Mouse (Mus musculus): ENCODE data around the gene Mrps2. TPM values are rescaled to one million over a fixed set of nuclear protein-coding genes. Genes with fewer than 3 reads are reported as not detected.
"Not testable (repeated sequence)": the region's sequence is repeated elsewhere in the genome, so short reads cannot be mapped to it uniquely, and the experiment has no call there.

Mrps2 gene
- total RNA-seq, 2 experiments from 2014 or later: 25.3 to 28.5 TPM

GRCm38 (mm10) chr2:28468486-28469225, 790 bp downstream of the Mrps2 start:
- DNase-seq: no peak
- intact Hi-C loops (cut with DNase I; ENCODE audit: low total_unique reads): no loop called here

- DNase-seq: no peak
- intact Hi-C loops (cut with DNase I; ENCODE audit: low total_unique reads): no loop called here
Measured at GRCm38 (mm10) chr2:28469461-28469860, 1.6 kb downstream of the Mrps2 start.

GRCm38 (mm10) chr2:28470591-28470990, 2.7 kb downstream of the Mrps2 start:
- intact Hi-C loops (cut with DNase I; ENCODE audit: low total_unique reads): no loop called here
- no peak for DNase-seq

DNA sequence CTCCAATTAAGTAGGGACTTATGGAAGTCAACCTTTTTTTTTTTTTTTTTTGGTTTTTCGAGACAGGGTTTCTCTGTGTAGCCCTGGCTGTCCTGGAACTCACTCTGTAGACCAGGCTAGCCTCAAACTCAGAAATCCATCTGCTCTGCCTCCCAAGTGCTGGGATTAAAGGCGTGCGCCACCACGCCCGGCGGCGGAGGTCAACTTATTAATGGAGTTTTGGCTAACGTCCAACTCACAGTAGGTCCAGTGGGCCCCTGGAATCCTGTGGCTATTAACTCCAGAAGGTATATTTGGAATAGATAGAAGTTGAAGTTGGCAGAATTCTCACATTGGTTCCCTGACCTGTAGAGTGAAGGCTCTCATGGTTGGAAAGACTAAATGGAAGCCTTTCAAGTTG, 4.1 kb downstream of the Mrps2 start:
- DNase-seq; intact Hi-C loops (cut with DNase I; ENCODE audit: low total_unique reads): not testable (repeated sequence)

DNA sequence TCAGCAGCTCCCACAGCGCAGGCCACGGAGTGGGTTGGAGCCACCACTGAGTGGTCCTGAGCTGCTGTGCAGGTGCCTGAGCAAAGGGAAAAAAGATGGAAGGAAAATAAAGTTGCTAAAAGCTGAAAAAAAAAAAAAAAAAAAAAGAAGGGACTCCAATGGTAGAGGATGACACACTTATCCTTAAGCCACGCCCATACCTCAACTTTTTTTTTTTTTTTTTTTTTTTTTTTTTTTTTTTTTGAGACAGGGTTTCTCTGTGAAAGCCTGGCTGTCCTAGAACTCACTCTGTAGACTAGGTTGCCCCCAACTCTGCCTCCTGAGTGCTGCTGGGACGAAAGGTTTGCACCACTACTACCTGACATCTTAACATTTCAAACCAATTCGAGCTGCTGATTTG, 10.1 kb downstream of the Mrps2 start:
- intact Hi-C loops (cut with DNase I; ENCODE audit: low total_unique reads); DNase-seq: not testable (repeated sequence)

- intact Hi-C loops (cut with DNase I; ENCODE audit: low total_unique reads): no loop called here
- no peak for DNase-seq
Measured at GRCm38 (mm10) chr2:28479208-28480204, 11.6 kb downstream of the Mrps2 start.

DNA sequence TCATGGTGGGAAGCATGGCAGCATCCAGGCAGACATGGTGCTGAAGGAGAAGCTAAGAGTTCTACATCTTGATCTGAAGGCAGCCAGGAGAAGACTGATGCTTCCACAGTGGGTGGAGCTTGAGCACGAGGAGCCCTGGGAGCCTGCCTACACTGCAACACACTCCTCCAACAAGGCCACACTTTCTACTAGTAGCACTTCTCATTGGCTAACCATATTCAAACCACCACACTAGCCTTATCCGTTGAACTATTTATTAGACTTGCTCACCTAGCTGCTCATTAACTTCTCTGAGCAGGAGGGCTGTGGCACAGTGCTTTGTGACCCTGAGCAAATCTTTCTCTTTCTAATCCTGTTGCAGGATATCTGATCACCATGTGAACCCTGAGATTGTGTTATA, 16.0 kb downstream of the Mrps2 start:
- intact Hi-C loops (cut with DNase I; ENCODE audit: low total_unique reads): no loop called here
- DNase-seq: no peak

GRCm38 (mm10) chr2:28494521-28494920, 26.7 kb downstream of the Mrps2 start:
- DNase-seq: no peak
- intact Hi-C loops (cut with DNase I; ENCODE audit: low total_unique reads): no loop called here

- no peak for DNase-seq
Measured at GRCm38 (mm10) chr2:28495207-28495756, 27.4 kb downstream of the Mrps2 start.

DNA sequence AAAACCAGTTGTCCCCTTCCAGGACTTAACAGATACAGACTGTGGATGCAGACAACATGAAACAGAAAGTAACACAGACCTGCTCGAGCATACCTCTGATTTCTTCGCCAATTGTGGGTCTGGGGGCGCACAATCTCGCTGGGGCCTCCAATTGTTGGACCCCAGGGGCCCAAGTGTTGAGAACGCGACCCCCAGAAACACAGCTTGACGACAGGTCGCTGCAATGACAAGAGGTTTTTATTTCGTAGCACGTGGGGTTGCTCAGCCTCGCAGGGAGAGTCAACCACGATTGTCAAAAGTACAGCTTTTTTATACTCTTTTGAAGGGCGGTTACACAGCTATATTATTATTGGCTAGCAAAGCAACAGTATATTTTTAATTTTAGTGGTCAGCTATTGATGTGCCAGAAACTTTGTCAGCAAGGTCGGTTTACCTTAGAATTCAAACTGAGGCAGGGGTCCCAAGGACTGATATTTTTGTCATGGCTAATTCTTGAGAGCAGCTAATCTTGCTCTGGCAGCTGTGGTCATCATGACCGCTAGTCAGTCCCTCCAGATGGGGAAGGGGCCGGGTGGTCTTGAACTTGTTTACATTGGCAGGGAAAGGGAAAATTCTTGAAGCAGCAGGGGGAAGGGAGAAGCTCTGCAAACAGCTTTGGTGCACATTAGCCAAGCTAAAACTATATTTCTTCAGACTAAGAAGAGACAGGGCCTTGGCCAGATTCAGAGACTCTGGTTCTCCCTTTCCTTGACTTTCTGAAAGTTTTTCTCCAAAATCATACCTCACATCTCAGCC, 28.1 kb downstream of the Mrps2 start:
- intact Hi-C loops (cut with DNase I; ENCODE audit: low total_unique reads): no loop called here

More at GRCm38 (mm10) chr2:28495207-28495756, 27.4 kb downstream of the Mrps2 start:
- intact Hi-C loops (cut with DNase I; ENCODE audit: low total_unique reads): no loop called here

GRCm38 (mm10) chr2:28496671-28497070, 28.8 kb downstream of the Mrps2 start, which contains the start of gene Gbgt1:
TSS of gene Gbgt1 (plus strand) at chr2:28496891.
- DNase-seq: no peak
- intact Hi-C loops (cut with DNase I; ENCODE audit: low total_unique reads): no loop called here

More for the DNA sequence above, 28.1 kb downstream of the Mrps2 start:
- no peak for DNase-seq

GRCm38 (mm10) chr2:28497561-28497960, 29.7 kb downstream of the Mrps2 start:
- intact Hi-C loops (cut with DNase I; ENCODE audit: low total_unique reads): no loop called here
- no peak for DNase-seq

DNA sequence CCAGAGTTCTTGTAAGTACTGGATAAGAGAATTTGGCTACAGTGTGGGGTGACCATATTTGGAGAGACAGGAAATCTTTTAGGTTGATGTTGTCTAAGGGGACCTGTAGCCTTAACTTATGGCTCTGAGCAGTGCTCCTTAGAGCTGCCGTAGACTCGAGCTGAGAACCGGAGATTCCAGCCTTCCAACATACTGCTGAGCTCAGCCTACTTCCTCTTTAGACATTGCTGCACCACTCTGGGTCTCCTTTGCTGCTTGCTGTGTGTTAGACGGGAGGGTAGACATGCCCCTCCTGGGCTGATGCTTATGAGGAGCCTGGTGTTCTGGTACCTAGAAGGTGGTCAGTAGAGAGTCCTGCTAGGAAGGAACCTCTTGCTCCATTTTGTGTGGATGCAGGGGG, 30.6 kb downstream of the Mrps2 start:
- intact Hi-C loops (cut with DNase I; ENCODE audit: low total_unique reads): no loop called here
- DNase-seq: no peak

DNA sequence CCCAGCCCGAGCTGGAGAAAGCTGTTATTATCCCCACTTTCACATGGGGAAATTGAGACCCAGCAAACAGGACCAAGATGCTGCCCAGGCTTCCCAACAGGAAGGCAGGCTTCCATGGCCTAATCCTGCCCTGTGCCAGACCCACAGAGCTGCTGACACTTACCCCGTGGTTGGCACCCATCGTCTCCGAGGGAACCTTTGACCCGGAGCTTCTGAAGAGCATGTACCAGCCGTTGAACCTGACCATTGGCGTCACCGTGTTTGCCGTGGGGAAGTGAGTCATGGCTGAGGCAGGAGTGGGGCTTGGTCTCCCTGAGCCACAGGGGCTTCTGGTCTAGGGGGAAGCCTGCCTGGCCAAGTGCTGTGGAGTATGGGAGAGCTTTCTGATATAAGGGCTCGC, 35.1 kb downstream of the Mrps2 start:
- no peak for DNase-seq
- intact Hi-C loops (cut with DNase I; ENCODE audit: low total_unique reads): no loop called here

GRCm38 (mm10) chr2:28504676-28505075, 36.8 kb downstream of the Mrps2 start:
- DNase-seq: no peak
- intact Hi-C loops (cut with DNase I; ENCODE audit: low total_unique reads): no loop called here

- intact Hi-C loops (cut with DNase I; ENCODE audit: low total_unique reads): no loop called here
- DNase-seq: no peak
Measured at GRCm38 (mm10) chr2:28505795-28506194, 37.9 kb downstream of the Mrps2 start, which contains the start of gene Gm10134. TSS of gene Gm10134 (plus strand) at chr2:28506095.

- no peak for DNase-seq
- intact Hi-C loops (cut with DNase I; ENCODE audit: low total_unique reads): no loop called here
Measured at GRCm38 (mm10) chr2:28506291-28506690, 38.4 kb downstream of the Mrps2 start.

DNA sequence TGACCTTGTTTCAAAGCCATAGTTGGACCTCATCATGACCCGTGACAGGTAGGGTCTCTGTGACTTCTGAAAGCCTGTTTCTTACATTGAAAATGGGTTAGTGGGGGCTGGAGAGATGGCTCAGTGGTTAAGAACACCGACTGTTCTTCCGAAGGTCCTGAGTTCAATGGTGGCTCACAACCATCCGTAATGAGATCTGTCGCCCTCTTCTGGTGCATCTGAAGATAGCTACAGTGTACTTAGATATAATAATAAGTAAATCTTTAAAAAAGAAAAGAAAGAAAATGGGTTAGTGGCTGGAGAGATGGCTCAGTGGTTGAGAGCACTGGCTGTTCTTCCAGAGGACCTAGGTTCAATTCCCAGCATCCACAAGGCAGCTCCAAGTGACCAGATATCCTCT, 43.7 kb downstream of the Mrps2 start:
- not testable (repeated sequence) for DNase-seq
- intact Hi-C loops (cut with DNase I; ENCODE audit: low total_unique reads): loop anchor here (10.0 kb wide), 1 partner anchor 73 kb away; the partner anchor contains the start of gene Gtf3c5

GRCm38 (mm10) chr2:28512798-28513401, 45.0 kb downstream of the Mrps2 start, which contains the start of gene Ralgds:
TSS of gene Ralgds (plus strand) at chr2:28513125.
- no peak for DNase-seq

More at GRCm38 (mm10) chr2:28512798-28513401, 45.0 kb downstream of the Mrps2 start, which contains the start of gene Ralgds:
- intact Hi-C loops (cut with DNase I; ENCODE audit: low total_unique reads): loop anchor here (10.0 kb wide), 1 partner anchor 72 kb away; the partner anchor contains the start of gene Gtf3c5
